Mouse (Mus musculus): Measurements from ENCODE around the gene Carmil2. TPM values are rescaled to one million over a fixed set of nuclear protein-coding genes. Genes with fewer than 3 reads are reported as not detected.

Gene Carmil2
- polyA plus RNA-seq (2014; fragmentation: Illumina TruSeq; extraction: RNeasy Lipid Tissue Mini Kit (QIAGEN cat#74804); ENCODE audit: low read depth, low replicate concordance): 0.29 TPM

GRCm38 (mm10) chr8:105685796-105686308 lies at the start of gene Carmil2:
Gene Carmil2 (plus strand): TSS chr8:105686274.

DNA sequence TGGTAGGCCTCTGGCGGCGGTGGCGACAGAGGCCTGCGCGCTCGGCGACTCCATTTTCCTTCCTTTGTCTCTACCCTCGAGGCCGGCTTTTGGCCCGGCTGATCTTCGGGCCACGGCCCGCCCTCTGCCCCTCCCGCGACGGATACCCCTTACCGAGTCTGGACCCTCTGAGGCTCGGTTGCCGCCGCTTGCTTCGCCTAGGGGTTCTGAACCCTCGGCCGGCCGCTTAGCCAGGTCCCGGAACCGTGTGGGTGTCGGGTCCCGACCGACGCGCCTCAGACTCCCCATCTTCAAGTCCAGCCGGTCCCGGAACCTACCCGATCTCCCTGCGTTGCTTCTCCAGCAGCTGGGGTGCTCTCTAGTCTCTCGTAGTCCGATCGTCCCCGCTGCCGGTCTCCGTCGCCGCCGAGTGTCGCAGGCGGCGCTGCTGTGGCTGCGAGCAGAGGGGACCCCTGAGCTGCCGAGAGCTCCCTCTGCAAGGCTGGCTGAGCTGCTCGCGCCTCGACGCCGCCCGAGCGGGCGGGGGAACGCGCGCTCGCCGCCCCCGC lies 49.0 kb upstream of the Carmil2 start, which contains the start of gene Agrp:
Gene Agrp (minus strand): TSS at position 431 of the 548 bp plus-strand sequence.

GRCm38 (mm10) chr8:105700966-105701824 lies 15.1 kb downstream of the Carmil2 start, which contains the start of the genes Acd and Pard6a:
Gene Acd (minus strand): TSS chr8:105701102.
Gene Pard6a (plus strand): TSS chr8:105701148.

GRCm38 (mm10) chr8:105707498-105708403 lies 21.7 kb downstream of the Carmil2 start, which contains the start of the genes 4933405L10Rik and Enkd1:
Gene 4933405L10Rik (plus strand): TSS chr8:105707655.
Gene Enkd1 (minus strand): TSS chr8:105708210.

Other genes with a start within 250 kb of the Carmil2 start
- 66.4 TPM for gene Tppp3, start 214.7 kb upstream of the Carmil2 start, polyA plus RNA-seq (2014; fragmentation: Illumina TruSeq; extraction: RNeasy Lipid Tissue Mini Kit (QIAGEN cat#74804); ENCODE audit: low read depth, low replicate concordance)
- gene Zdhhc1, start 189.4 kb upstream of the Carmil2 start, polyA plus RNA-seq (2014; fragmentation: Illumina TruSeq; extraction: RNeasy Lipid Tissue Mini Kit (QIAGEN cat#74804); ENCODE audit: low read depth, low replicate concordance): 23.5 TPM
- gene Hsd11b2, start 167.5 kb upstream of the Carmil2 start, polyA plus RNA-seq (2014; fragmentation: Illumina TruSeq; extraction: RNeasy Lipid Tissue Mini Kit (QIAGEN cat#74804); ENCODE audit: low read depth, low replicate concordance): not detected
- 51.3 TPM for gene Atp6v0d1, start 120.2 kb upstream of the Carmil2 start, polyA plus RNA-seq (2014; fragmentation: Illumina TruSeq; extraction: RNeasy Lipid Tissue Mini Kit (QIAGEN cat#74804); ENCODE audit: low read depth, low replicate concordance)
- gene Ripor1, start 81.0 kb upstream of the Carmil2 start, polyA plus RNA-seq (2014; fragmentation: Illumina TruSeq; extraction: RNeasy Lipid Tissue Mini Kit (QIAGEN cat#74804); ENCODE audit: low read depth, low replicate concordance): 39.6 TPM
- 38.0 TPM for gene Ctcf, start 49.7 kb upstream of the Carmil2 start, polyA plus RNA-seq (2014; fragmentation: Illumina TruSeq; extraction: RNeasy Lipid Tissue Mini Kit (QIAGEN cat#74804); ENCODE audit: low read depth, low replicate concordance)
- gene Agrp, start 48.9 kb upstream of the Carmil2 start, polyA plus RNA-seq (2014; fragmentation: Illumina TruSeq; extraction: RNeasy Lipid Tissue Mini Kit (QIAGEN cat#74804); ENCODE audit: low read depth, low replicate concordance): not detected
- 14.5 TPM for gene Acd, start 14.8 kb downstream of the Carmil2 start, polyA plus RNA-seq (2014; fragmentation: Illumina TruSeq; extraction: RNeasy Lipid Tissue Mini Kit (QIAGEN cat#74804); ENCODE audit: low read depth, low replicate concordance)
- 13.2 TPM for gene Pard6a, start 14.9 kb downstream of the Carmil2 start, polyA plus RNA-seq (2014; fragmentation: Illumina TruSeq; extraction: RNeasy Lipid Tissue Mini Kit (QIAGEN cat#74804); ENCODE audit: low read depth, low replicate concordance)
- not detected for gene 4933405L10Rik, start 21.4 kb downstream of the Carmil2 start, polyA plus RNA-seq (2014; fragmentation: Illumina TruSeq; extraction: RNeasy Lipid Tissue Mini Kit (QIAGEN cat#74804); ENCODE audit: low read depth, low replicate concordance)
- 1.3 TPM for gene Enkd1, start 21.9 kb downstream of the Carmil2 start, polyA plus RNA-seq (2014; fragmentation: Illumina TruSeq; extraction: RNeasy Lipid Tissue Mini Kit (QIAGEN cat#74804); ENCODE audit: low read depth, low replicate concordance)
- gene Gfod2, start 72.4 kb downstream of the Carmil2 start, polyA plus RNA-seq (2014; fragmentation: Illumina TruSeq; extraction: RNeasy Lipid Tissue Mini Kit (QIAGEN cat#74804); ENCODE audit: low read depth, low replicate concordance): 3.5 TPM
- 17.0 TPM for gene Ranbp10, start 141.1 kb downstream of the Carmil2 start, polyA plus RNA-seq (2014; fragmentation: Illumina TruSeq; extraction: RNeasy Lipid Tissue Mini Kit (QIAGEN cat#74804); ENCODE audit: low read depth, low replicate concordance)
- gene Tsnaxip1, start 141.5 kb downstream of the Carmil2 start, polyA plus RNA-seq (2014; fragmentation: Illumina TruSeq; extraction: RNeasy Lipid Tissue Mini Kit (QIAGEN cat#74804); ENCODE audit: low read depth, low replicate concordance): not detected
- gene Cenpt, start 167.0 kb downstream of the Carmil2 start, polyA plus RNA-seq (2014; fragmentation: Illumina TruSeq; extraction: RNeasy Lipid Tissue Mini Kit (QIAGEN cat#74804); ENCODE audit: low read depth, low replicate concordance): 3.3 TPM
- gene Thap11, start 168.9 kb downstream of the Carmil2 start, polyA plus RNA-seq (2014; fragmentation: Illumina TruSeq; extraction: RNeasy Lipid Tissue Mini Kit (QIAGEN cat#74804); ENCODE audit: low read depth, low replicate concordance): 30.4 TPM
- gene Nutf2, start 174.3 kb downstream of the Carmil2 start, polyA plus RNA-seq (2014; fragmentation: Illumina TruSeq; extraction: RNeasy Lipid Tissue Mini Kit (QIAGEN cat#74804); ENCODE audit: low read depth, low replicate concordance): 108 TPM
- 29.2 TPM for gene Edc4, start 194.6 kb downstream of the Carmil2 start, polyA plus RNA-seq (2014; fragmentation: Illumina TruSeq; extraction: RNeasy Lipid Tissue Mini Kit (QIAGEN cat#74804); ENCODE audit: low read depth, low replicate concordance)
- not detected for gene Nrn1l, start 207.3 kb downstream of the Carmil2 start, polyA plus RNA-seq (2014; fragmentation: Illumina TruSeq; extraction: RNeasy Lipid Tissue Mini Kit (QIAGEN cat#74804); ENCODE audit: low read depth, low replicate concordance)
- 18.1 TPM for gene Pskh1, start 214.2 kb downstream of the Carmil2 start, polyA plus RNA-seq (2014; fragmentation: Illumina TruSeq; extraction: RNeasy Lipid Tissue Mini Kit (QIAGEN cat#74804); ENCODE audit: low read depth, low replicate concordance)
- not detected for gene Ctrl, start 247.6 kb downstream of the Carmil2 start, polyA plus RNA-seq (2014; fragmentation: Illumina TruSeq; extraction: RNeasy Lipid Tissue Mini Kit (QIAGEN cat#74804); ENCODE audit: low read depth, low replicate concordance)

All from heart, adult 10 weeks (tissue).